Mouse (Mus musculus): Measurements from ENCODE around the gene Tbx5.

DNA sequence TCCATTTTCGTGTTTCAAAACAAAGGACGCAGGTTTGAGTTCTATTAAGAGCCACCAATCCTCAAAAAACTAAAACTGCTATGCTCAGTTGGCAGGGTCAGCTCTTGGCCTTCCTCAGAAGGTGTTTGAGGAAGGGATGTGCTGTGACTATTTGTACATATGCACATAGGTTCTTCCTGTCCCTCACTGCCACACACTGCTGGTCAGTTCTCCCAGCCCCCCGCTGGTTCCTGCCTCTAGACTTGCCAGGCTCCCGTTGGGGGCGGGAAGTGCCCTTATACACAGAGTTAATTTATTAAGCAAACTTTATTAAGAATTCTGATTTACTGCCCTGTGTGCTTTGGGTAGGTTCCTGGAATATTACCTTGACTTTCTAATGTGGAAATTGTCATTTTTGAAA is 11.9 kb downstream of the Tbx5 start:
- TF ChIP-seq CTCF (IDR thresholded peaks at IDR 0.05) (no peak), POLR2A (IDR thresholded peaks at IDR 0.05; ENCODE audit: insufficient read depth, low read depth, low read length) (no peak), EP300 (IDR thresholded peaks at IDR 0.05; ENCODE audit: insufficient read depth, low read depth, low read length) (no peak)

Measured in heart, adult 2 months (tissue).